Mouse (Mus musculus) activated CD4-positive, CD25-positive, alpha-beta regulatory T cell, adult 4 months (primary cell): ENCODE data around the gene Heatr9. TPM values are rescaled to one million over a fixed set of nuclear protein-coding genes. Genes with fewer than 3 reads are reported as not detected.

Experiments
- ATAC-seq: one replicate; pipeline ENCODE4 v1.8.0; 2017
- polyA plus RNA-seq, 2 experiments: library from polyadenylated mRNA; unstranded; fragments of 100-300 nt; shearing (Covaris generic); gene quantifications; one replicate each; pipeline ENCODE4 v1.2.1; 2017

Gene Heatr9
- polyA plus RNA-seq, 2 experiments from 2014 or later: 0.25 to 0.46 TPM

GRCm38 (mm10) chr11:83530360-83530759 lies 8.4 kb upstream of the Heatr9 start, which contains the start of gene Ccl5:
TSS of gene Ccl5 (minus strand) at chr11:83530518.
- no peak for ATAC-seq

GRCm38 (mm10) chr11:83529024-83529423 lies 7.0 kb upstream of the Heatr9 start:
- ATAC-seq: no peak

- no peak for ATAC-seq
Observed at GRCm38 (mm10) chr11:83518371-83518770, 3.6 kb downstream of the Heatr9 start.

GRCm38 (mm10) chr11:83517153-83517552 lies 4.8 kb downstream of the Heatr9 start:
- no peak for ATAC-seq

- ATAC-seq: no peak
Observed at GRCm38 (mm10) chr11:83509521-83509920, 12.5 kb downstream of the Heatr9 start.

GRCm38 (mm10) chr11:83504308-83504707 lies 17.7 kb downstream of the Heatr9 start:
- ATAC-seq: no peak

GRCm38 (mm10) chr11:83495571-83495970 lies 26.4 kb downstream of the Heatr9 start:
- ATAC-seq: no peak

GRCm38 (mm10) chr11:83491488-83491887 lies 30.5 kb downstream of the Heatr9 start:
- no peak for ATAC-seq

GRCm38 (mm10) chr11:83473235-83474016 lies 48.5 kb downstream of the Heatr9 start:
- ATAC-seq: peak; percentile 9

- peak; percentile 99 for ATAC-seq
Observed at GRCm38 (mm10) chr11:83472324-83473234, 49.4 kb downstream of the Heatr9 start, which contains the start of gene Taf15. TSS of gene Taf15 (plus strand) at chr11:83473086.

GRCm38 (mm10) chr11:83471766-83472165 lies 50.2 kb downstream of the Heatr9 start:
- ATAC-seq: no peak

- ATAC-seq: no peak
Observed at GRCm38 (mm10) chr11:83468765-83469164, 53.2 kb downstream of the Heatr9 start.

GRCm38 (mm10) chr11:83467120-83467652 lies 54.8 kb downstream of the Heatr9 start:
- no peak for ATAC-seq

GRCm38 (mm10) chr11:83465976-83466375 lies 56.0 kb downstream of the Heatr9 start:
- ATAC-seq: no peak

- ATAC-seq: no peak
Observed at GRCm38 (mm10) chr11:83462711-83463244, 59.2 kb downstream of the Heatr9 start, which contains the start of gene Mmp28. TSS of gene Mmp28 (minus strand) at chr11:83463071.

Other genes with a start within 250 kb of the Heatr9 start
- gene Slfn14, start 235.4 kb downstream of the Heatr9 start, polyA plus RNA-seq: not detected
- gene Ap2b1, start 223.2 kb downstream of the Heatr9 start, polyA plus RNA-seq: 10 to 100 TPM; 51.1 to 58.1 TPM
- 10 to 100 TPM; 12.2 to 16.4 TPM for gene Pex12, start 219.6 kb downstream of the Heatr9 start, polyA plus RNA-seq
- gene Rasl10b, start 113.0 kb downstream of the Heatr9 start, polyA plus RNA-seq: not detected
- not detected for gene Gas2l2, start 92.7 kb downstream of the Heatr9 start, polyA plus RNA-seq
- under 1 TPM; 0.71 to 0.92 TPM for gene 1700020L24Rik, start 84.5 kb downstream of the Heatr9 start, polyA plus RNA-seq
- gene Mmp28, start 59.1 kb downstream of the Heatr9 start, polyA plus RNA-seq: not detected
- gene Taf15, start 49.1 kb downstream of the Heatr9 start, polyA plus RNA-seq: 10 to 100 TPM; 10.8 to 12.5 TPM
- gene Ccl5, start 8.3 kb upstream of the Heatr9 start, polyA plus RNA-seq: 100 to 1,000 TPM; 462 to 551 TPM
- gene Ccl9, start 56.5 kb upstream of the Heatr9 start, polyA plus RNA-seq: under 1 TPM in 1 of 2 experiments, not detected in 1; 0.67 TPM
- gene Ccl6, start 70.9 kb upstream of the Heatr9 start, polyA plus RNA-seq: 1 to 10 TPM in 1 of 2 experiments, not detected in 1; 1.4 TPM
- 1 to 10 TPM in 1 of 2 experiments, not detected in 1; 2.2 TPM for gene Rpl9-ps1, start 123.4 kb upstream of the Heatr9 start, polyA plus RNA-seq
- gene Ccl3, start 127.2 kb upstream of the Heatr9 start, polyA plus RNA-seq: 1 to 10 TPM; 1.2 to 5.1 TPM
- gene Ccl4, start 140.4 kb upstream of the Heatr9 start, polyA plus RNA-seq: 10 to 100 TPM; 14.3 to 40.5 TPM
- gene Wfdc17, start 181.8 kb upstream of the Heatr9 start, polyA plus RNA-seq: not detected
- not detected for gene Wfdc18, start 186.8 kb upstream of the Heatr9 start, polyA plus RNA-seq
- not detected for gene Wfdc21, start 224.8 kb upstream of the Heatr9 start, polyA plus RNA-seq
- gene Heatr6, start 231.5 kb upstream of the Heatr9 start, polyA plus RNA-seq: 10 to 100 TPM; 27.8 to 28.1 TPM